Mouse (Mus musculus) lung, postnatal 0 days (tissue): ENCODE measurements around the gene Pole.
A peak's percentile ranks its signal among the peaks of the same experiment; 100 is the strongest.

Experiments
- CTCF ChIP-seq: IDR thresholded peaks from 2 replicates; pipeline ENCODE4 v1.5.1; 2016; ENCODE audit warnings: antibody characterized with exemption, mild to moderate bottlenecking
- EP300 ChIP-seq: IDR thresholded peaks from 2 replicates; pipeline ENCODE4 v1.6.1; 2016; ENCODE audit warnings: antibody characterized with exemption, mild to moderate bottlenecking, control low read depth

DNA sequence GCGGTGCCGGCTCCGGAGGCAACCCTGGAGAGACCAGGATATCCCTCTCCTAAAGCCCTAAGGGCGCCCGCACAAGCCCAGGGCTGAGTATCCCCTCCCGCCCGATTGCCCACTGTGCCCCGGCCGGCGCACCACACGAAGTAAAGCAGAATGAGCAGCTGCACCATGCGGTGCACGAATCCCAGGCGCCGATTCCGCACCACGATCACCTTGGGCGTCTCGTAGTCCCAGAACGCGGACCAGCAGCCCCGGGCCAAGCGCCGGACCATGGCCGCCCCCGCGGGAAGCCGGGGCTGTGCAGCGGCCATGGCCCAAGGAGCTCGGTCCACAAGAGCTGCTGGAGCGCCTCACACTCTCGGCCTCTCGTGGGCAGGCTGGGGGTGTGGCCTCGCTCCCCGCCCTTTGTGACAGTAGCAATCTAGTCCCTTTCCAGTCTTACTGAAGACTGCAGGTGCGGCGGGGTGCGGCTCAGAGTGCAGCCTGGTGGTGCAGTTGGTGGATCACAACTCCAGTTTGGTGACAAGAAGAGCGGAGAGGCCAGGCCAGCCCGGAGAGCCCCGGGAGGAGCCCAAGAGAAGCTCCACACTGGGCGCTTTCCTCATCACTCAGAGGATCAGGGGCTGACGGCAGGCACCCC, 56.7 kb downstream of the Pole start, which contains the start of gene P2rx2:
- TF ChIP-seq CTCF, result peak; percentile 25; the same call in 1 of the 2 replicates
- no peak for TF ChIP-seq EP300
